Mouse (Mus musculus): Measurements from ENCODE around the gene Rpl18a.

GRCm38 (mm10) chr8:70856028-70856427, 41.2 kb downstream of the Rpl18a start:
- TF ChIP-seq USF1 (IDR thresholded peaks at IDR 0.05; ENCODE audit: low read depth) (no peak), CEBPB (IDR thresholded peaks at IDR 0.05; ENCODE audit: insufficient read depth, poor library complexity, severe bottlenecking) (no peak)
